Mouse (Mus musculus) activated CD4-positive, CD25-positive, alpha-beta regulatory T cell, adult 4 months (primary cell): Measurements from ENCODE around the gene Cct5. TPM values are rescaled to one million over a fixed set of nuclear protein-coding genes. Genes with fewer than 3 reads are reported as not detected.
"Not testable (repeated sequence)": the region's sequence is repeated elsewhere in the genome, so short reads cannot be mapped to it uniquely, and the experiment has no call there.

Experiments
- ATAC-seq: one replicate; pipeline ENCODE4 v1.8.0; 2017
- polyA plus RNA-seq, 2 experiments: library from polyadenylated mRNA; unstranded; fragments of 100-300 nt; shearing (Covaris generic); gene quantifications; one replicate each; pipeline ENCODE4 v1.2.1; 2017

The Cct5 gene
- polyA plus RNA-seq, 2 experiments from 2014 or later = 432 to 525 TPM

DNA sequence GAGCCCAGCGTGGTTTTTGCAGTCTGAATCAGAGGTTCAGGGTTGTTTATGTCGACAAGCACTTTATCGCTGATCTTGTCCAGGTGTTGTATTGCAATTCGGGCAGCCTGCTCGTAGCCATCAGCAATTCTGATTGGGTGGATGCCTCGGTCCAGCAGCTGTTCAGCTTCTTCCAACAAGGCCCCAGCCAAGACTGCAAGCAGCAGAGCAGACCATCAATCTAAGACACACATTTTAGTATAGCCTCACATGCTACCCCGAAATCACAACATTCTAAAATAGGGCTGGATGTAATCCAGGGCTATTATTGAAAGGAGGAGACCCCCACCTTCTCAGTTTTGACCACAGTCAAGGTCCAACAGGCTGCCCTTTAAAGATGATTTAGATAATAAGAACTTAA lies 6.0 kb downstream of the Cct5 start:
- no peak for ATAC-seq

DNA sequence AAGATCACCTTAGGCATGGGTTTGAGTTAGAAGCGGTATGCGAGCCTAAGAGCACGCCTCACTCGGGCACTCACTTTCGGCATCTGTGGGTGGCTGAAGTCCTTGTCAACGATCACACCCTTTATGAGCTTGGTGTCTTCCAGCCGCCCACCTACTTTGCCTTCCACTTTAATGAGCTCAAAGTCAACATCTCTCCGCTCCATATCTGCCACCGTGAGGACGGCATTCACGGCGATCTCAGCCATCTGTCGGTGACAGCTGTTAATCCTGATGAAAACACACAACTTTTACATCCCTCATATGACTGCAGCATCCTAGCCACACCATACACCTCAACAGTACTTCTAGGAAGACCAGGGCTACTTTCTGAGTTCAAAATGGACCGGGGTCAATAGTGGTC lies 7.3 kb downstream of the Cct5 start:
- no peak for ATAC-seq

DNA sequence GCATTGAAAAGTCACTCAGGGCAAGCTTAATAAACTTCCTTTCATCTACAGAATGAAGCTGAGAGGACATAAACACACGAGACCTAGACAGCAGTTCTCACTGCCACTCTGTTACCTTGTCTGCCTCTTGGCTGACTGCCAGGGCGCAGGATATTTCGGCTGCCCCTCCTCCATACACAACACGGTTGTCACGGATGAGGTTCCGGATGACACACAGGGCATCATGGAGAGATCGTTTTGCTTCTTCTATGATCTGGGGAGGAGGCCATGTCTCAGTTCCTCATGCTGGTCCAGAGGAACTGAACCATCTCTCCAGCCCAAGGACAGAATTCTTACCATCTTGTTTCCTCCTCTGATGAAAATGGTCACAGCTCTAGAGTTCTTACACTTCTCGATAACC lies 9.1 kb downstream of the Cct5 start:
- ATAC-seq = no peak

DNA sequence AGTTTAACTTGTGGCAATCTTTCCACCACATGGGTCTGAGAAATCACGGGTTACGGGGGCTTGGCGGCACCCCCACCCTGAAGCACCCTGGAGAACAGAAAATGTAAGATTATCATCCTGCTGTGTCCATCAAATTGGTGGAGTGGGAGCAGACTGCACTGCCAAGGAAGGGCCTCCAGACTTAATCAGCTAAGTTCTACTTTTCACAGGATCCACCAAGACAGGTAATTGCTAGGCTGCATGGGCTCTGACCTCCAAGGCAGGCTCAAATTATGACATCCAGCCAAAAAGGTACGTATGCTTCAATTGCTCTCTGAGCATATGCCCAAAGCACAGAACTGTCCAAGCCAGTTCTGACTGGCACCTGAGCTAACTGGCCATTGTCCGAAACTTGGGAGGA lies 11.4 kb downstream of the Cct5 start:
- no peak for ATAC-seq

DNA sequence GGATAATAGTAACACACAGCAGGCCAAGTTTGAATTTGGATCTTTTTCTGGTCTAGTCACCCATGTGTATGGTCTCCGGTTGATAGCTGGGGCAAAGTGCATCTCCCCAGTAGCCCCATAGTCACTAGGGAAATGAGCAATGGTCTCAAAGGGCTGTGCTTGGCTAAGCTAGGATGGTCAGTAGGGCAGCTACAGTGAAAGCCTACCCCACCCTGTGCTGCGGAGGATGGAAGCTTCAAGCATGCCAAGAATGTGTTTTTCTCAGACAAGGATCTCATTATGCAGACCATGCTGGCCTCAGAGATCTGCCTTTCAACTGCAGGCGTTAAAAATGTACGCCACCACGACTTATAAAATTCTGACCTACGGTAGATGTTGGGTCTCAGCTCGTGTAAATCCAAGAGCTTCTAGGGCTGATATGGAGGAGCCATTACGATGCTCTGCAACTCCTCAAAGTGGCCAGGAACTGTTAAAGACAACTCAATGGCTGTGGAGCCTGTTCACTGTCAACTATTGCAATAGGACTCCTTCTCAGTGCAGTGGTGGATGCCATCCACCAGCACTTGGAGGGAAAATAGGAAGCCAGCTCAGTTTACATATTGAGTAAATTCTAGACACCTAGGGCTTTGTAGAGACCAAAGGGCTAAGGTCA lies 12.5 kb downstream of the Cct5 start:
- no peak for ATAC-seq

DNA sequence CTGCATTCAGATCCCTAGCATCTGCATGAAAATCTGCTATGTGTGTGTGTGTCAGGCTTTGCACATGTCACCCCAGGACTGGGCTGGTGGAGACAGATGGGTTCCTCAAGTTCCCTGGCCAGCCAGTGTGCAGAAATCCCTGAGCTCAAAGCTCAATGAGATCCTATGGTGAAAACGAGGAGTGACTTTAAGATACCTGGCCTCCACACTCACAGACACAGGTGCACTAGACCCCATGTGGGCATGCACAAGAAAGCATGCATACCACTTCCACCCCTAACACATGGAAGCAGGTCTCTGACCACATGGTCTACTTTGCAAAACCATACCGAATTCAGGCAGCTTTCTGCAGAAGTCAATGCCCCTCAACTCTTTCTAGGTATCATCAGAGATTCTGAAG lies 13.8 kb downstream of the Cct5 start:
- no peak for ATAC-seq

DNA sequence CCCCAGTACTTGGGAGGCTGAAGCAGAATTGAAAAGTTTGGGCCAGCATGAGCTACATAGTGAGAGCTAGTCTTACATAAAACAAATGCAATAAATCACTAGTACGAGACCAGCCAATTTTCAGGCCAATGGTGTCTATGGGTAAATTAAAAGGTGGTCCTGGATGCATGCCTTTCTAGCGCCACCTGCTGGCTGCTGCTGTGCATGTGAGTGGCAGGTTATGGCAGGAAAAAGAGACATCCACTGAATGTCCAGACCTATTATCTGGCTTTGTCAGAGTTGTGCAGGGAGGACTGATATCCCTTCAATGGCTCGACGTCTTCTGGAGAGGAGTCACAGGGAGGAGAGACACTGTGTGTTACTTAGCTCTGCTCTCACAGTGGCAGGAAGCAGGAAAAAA lies 15.1 kb downstream of the Cct5 start:
- peak; percentile 62 for ATAC-seq

DNA sequence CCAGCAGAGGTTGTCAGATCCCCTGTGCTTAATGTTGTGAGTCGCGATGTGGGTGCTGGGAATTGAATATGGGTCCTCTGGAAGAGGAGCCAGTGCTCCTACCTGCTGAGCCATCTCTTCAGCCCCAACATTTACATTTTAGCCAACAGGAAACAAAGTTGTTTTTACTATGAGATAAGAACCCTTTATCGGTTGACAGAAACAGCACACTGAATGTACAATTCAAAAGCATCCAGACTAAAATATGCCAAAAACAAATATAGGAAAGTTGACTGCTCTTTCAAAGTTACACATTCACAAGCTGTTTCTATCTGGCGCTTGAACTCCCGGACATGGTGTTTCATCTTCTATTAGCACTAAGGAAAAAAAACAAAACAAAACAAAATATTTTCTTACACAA lies 15.5 kb downstream of the Cct5 start:
- ATAC-seq = no peak

DNA sequence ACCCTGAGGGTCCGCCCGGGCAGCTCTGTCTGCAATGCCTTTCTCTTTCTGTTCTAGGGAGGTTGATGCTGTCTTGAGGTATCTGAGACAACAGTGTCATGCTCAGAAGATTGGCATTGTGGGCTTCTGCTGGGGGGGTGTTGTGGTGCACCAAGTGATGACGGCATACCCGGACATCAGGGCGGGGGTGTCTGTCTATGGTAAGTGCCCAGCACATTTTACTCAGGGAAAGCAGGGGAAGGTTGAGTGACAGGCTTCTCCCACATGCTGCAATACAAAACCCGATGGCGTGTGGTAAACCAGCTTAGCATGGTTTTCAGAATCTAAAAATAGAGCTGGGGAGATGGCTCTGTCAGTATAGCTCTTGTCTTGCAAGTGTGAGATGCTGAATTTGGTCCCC lies 16.4 kb downstream of the Cct5 start:
- no peak for ATAC-seq

DNA sequence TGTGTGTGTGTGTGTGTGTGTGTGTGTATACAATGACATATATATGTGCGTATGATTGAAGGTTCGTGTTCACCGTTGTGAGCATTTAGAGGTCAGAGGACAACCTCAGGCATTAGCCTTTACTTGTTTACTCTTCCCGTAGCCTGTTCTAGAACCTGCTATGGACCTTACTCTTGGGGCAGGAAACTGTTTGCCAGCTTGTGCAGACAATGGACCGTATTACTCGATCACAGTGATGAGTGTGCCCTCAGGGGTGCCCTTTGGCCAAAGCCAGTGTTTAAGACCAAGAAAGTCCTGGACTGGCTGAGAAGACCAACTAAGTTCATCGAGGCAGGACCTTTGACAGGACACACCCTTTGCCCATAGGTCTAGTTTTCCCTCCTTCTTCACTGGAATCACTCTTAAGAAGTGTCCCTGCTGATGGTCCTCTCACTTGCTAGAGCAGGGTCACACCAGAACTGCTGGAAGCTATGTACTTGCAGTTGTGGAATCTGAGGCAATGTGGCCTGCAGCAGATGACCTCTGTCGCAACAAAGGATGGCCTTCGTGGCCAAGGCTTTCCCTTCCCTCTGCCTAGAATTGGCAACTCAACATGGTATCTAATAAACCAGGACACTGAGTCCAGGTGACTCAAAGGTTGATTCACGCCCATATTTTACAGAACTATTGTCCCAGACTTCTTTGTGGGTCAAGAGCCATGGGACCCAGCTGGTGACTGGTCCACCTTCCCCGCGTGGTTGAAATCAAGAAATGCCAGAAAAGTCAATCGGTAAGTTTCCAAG lies 18.1 kb downstream of the Cct5 start:
- no peak for ATAC-seq

DNA sequence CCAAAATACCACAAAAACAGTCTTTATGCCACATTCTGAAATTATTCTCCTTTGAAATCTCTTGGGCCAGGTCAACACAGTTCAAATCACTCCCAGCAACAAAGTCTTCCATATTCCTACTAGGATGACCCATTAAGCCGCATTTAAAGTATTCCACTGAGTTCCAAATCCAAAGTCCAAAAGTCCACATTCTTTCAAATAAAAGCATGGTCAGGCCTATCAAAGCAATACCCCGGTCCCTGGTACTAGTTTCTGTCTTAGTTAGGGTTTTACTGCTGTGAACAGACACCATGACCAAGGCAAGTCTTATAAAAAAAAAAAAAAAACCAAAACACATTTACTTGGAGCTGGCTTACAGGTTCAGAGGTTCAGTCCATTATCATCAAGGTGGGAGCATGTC lies 20.5 kb downstream of the Cct5 start:
- ATAC-seq = not testable (repeated sequence)

DNA sequence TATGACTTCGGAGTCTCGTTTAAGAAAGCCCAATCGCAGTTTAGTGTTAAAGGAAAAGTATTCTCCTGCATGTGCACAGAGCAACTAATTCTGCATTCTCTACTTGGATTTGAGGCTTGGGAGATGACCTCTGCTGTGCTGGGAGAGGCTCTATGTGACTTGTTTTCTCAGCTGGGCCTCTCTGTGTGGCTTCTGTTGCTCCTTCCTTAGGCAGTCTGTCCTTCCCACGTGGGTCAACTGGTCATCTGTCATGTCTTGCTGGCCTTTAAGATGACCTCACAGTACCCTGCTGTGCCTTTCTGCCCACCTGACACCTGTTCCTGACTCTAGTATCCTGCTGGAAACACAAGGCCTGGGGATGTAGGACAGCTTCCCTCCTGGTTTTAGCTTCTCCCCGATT lies 25.5 kb downstream of the Cct5 start:
- no peak for ATAC-seq

DNA sequence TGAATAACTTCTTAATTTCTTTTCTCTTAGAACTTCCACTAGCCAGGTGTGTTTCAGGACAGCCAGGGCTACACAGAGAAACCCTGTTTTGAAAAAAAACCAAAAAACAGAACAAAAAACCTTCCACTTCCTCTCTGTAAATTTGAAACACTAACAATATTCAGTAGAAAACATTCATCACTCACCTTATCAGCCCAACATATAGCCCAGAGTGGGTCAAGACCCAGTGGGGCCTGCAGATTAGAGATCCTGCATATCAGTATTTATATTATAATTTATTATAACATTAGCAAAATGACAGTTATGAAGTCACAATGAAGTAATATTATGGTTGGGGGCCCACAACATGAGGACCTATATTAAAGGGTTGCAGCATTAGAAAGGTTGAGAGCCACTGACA lies 27.9 kb downstream of the Cct5 start:
- no peak for ATAC-seq

DNA sequence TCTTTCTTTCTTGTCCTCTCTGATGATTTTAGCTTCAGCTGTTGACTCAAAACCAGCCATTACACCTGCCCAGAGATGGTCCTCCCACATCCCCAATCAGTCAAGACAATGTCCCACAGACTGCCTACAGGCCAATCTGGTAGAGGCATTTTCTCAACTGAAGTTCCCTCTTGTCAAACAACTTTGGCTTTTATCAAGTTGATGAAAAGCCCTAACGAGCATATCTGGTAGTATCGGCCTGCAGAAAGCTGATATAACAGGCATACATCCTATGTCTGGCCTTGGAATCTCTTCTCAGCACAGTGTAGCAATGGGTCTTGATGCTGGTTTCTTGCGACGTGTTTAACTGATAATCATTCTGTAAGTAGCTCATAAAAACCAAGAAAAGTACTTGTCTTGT lies 28.3 kb downstream of the Cct5 start:
- ATAC-seq = no peak

DNA sequence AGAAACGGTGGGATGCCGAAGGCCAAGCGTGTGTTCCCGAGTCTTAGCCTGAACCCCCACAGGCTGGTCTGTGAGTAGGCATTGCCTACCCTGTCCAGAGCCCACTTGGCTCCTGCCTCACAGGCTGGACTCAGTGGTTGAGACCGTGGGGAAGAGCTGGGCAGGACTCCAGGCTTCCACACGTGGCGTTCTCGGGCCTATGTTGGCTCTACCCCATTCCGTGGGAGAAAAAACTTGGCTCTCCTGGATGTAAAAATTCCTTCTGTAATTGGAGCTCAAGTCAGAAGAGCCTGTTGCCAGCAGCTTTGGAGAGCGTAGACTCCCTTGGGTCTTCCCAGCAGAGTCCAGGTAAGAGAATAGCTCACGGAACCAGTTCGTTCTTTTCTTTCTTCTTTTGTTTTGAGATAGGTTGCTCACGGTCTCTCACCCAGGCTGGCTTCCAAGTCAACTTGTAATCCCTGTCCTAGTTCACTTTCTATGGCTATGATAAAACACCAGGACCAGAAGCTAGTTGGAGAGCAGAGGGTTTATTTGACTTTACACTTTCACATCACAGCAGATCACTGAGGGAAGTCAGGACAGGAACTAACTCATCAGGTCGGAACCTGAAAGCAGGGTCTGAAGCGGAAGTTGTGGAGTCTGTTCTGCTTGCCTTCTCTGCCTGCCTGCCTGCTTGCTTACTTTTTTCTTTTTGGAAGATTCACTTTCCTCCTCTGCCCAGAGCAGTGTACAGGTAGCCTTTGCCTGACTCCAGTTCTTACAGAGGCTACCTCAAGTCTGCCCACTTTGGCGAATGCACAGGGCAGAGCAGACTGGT lies 29.5 kb downstream of the Cct5 start:
- ATAC-seq = no peak

DNA sequence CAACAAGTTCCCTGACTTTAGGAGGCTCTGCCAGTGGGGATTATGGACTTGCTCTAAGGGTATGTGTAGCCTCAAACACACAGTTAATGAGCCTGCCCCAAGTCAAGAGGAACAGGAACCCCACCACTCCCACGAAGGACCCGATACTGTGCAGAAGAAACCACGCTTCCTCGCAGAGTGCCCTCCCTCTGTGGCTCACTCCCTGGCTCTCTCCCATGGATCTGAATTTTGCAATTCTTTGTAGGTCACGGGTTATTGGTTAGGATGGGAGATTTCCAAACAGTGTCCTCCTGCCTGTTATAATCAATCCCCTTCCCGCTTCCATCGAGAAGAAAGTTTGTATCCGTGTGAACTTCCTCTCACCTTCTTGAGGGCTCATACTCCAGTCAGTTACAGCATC lies 30.6 kb downstream of the Cct5 start:
- ATAC-seq = no peak

DNA sequence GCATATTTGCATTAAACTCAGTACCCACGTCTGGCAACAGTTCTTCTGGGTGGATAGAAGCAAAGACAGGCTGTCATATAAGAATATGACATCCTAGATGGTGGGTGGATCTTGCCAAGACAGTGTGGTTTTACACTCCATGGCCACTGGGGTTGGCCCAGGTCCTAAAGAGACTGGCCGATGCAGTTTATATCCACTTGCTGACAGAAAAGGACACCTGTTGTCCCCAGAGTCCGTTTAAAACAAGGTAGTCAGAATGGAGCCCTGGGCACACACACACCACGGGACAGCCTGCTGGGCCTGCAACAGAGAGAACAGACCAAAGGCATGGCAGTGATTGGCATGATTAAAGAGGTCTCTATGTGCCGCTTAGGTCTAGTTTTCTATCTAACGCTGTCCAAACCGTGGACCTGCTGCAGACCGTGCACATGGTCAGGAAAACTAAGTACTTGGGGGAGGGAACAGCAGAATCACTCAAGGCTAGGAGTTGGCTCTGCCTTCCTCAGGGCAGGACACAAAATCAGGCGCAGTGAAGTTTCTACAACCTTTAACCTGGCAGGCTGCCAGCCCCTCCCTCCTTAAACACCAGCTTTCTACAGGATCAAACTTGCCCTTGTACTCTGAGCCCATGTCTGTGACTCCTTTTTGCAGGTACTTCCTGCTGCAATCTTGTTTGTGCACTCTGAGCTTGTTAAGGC lies 32.1 kb downstream of the Cct5 start:
- ATAC-seq = no peak

DNA sequence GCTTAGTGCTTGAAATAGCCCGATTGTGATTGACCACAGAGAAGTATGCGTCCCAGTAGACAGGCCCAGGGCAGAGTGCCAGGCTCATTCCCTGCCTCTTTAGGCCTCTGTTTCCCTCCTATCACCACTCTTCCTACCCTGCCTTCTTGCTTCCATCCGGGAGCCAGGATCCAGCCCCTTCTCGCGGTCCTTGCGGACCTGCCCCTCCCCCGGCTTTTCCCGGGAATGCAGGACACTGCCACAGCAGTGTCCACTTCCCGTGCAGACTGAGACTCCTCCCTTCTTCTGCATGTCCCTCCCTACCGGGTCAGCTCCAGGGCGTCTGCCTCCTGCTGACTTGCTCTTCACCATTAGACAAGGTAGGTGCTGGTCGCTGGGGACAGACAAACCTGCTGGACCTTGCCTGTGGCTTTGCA lies 33.0 kb downstream of the Cct5 start:
- no peak for ATAC-seq

DNA sequence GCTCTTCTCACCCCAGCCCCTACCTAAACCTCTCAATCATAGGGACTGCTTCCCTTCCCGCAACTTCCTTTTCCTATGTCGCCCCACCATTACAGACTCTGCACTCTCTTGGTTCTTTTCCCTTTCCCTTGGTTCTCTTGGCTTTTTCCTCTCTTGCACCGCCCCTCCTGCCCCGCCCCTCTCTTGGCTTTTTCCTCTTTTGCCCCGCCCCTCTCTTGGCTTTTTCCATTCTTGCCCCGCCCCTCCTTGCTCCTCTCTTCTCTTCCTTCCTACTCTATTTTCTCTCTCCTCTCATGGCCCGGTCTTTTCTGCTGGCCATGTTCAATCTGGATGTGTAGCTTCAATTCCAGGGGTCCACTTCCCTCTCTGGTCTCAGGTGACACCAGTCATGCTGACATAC lies 34.2 kb downstream of the Cct5 start:
- ATAC-seq = no peak

DNA sequence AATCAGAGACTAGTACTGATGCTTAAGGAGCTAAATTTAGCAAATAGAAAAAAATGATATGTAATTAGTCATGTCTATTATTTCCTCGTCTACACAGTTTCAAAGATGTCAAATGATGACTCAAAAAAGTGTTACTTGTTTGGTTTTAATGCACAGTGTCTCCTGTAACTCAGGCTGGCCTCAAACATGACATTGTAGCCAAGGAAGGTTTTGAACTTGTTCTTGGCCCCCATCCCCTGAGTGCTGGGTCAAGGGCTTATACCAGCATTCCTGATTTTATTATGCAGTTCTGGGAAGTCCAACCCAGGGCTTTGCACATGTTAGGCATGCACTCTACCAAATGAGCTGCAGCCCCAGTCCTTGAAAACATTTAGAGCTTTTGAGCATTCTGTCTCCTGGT lies 35.8 kb downstream of the Cct5 start:
- ATAC-seq = no peak

DNA sequence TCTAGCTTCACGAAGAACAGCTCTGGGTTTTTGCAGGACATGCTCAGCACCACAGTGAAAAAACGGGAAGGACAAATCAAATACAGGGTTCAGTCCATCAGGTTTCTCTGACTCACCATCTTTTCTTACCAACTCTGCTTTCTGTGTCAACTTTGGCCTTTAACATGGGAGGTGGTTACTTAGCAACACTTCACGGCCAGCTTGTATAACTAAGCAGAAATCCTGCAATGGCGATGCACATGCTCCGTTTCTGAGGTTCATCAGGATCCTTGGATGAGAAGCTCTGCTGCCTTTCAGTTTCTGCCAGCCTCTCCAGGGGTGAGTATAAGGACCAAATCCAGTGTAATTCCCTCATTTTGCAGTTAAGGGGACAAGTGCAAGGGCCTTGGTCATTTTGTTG lies 36.4 kb downstream of the Cct5 start, which contains the start of gene Cmbl:
Gene Cmbl, plus strand, starts transcription at position 206 of the 400 bp plus-strand sequence.
- ATAC-seq = no peak

DNA sequence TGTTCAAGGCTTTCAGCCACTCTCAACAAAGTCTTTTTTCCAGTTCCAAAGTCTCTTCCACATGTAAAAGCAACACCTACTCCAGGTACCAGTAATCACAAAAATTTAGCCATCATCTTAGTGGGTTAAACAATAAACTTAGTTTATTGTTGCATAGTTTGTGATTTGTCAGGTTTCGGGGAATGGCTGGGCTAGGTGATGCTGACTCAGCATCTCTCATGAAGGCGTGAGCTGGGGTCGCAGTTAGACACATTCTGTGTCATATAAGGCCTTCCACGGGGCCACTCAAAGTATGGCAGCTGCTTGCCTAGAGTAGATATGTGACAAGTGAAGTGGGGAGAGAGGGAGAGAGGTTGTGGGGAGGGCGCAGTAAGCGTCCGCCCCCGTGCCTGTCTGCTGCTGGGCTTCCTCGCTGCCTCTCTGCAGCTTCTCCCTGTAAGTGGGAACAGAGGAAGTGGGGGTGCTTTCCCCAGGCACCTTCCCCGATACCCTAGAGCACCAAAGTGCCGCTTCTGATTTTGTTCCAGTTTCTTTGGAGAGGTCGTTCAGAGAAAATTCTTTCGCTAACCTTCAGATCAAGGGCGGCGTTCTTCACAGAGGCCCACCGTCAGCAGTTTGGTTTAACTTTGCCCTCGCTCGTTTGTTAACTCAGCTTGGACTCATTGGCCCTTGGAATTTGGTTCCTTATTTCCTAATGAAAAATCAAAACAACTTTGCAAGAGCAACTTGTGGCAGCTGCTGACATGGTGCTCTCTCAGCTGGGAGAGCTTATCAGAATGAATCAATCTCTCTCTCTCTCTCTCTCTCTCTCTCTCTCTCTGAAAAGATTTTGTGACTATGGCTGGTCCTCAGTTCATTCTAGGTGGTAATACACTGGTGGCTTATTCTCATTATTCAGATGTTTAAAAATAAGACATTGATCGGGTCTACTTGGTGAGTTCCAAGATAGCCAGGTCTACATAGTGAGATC lies 37.7 kb downstream of the Cct5 start:
- ATAC-seq = no peak
